Mouse (Mus musculus) limb, embryonic 14.5 days (tissue): ENCODE data around the gene Tmem95. TPM values are rescaled to one million over a fixed set of nuclear protein-coding genes. Genes with fewer than 3 reads are reported as not detected.

Experiments
- ATAC-seq: fragments of 200-750 bp; cut with Nextera tagmentation; 2 replicates; pipeline ENCODE4 v1.8.0; 2017; ENCODE audit warnings: low read depth, moderate number of reproducible peaks, moderate TSS enrichment; ENCODE audit not compliant: low FRiP score
- DNase-seq: peaks from one replicate; pipeline ENCODE4 v3.0.0-alpha.2; 2015; ENCODE audit warnings: low spot score
- H3K27ac ChIP-seq: fragments of 300-500 bp; sonication (generic); replicated peaks from 2 replicates; pipeline ENCODE4 v1.5.1; 2014; ENCODE audit warnings: low read depth, mild to moderate bottlenecking, low read length, moderate library complexity, mixed read lengths
- H3K27me3 ChIP-seq: fragments of 300-500 bp; sonication (generic); 2 replicates; pipeline ENCODE4 v1.6.1; 2014; ENCODE audit warnings: low read length, mixed read lengths; ENCODE audit not compliant: control insufficient read depth, insufficient read depth
- H3K36me3 ChIP-seq: fragments of 300-500 bp; sonication (generic); 2 replicates; pipeline ENCODE4 v1.6.1; 2014; ENCODE audit warnings: mild to moderate bottlenecking, low read length, moderate library complexity, mixed read lengths; ENCODE audit not compliant: control insufficient read depth, insufficient read depth
- H3K4me1 ChIP-seq: fragments of 300-500 bp; sonication (generic); 2 replicates; pipeline ENCODE4 v1.6.1; 2014; ENCODE audit warnings: antibody characterized with exemption, low read length, mixed read lengths; ENCODE audit not compliant: control insufficient read depth, insufficient read depth
- H3K4me2 ChIP-seq: fragments of 300-500 bp; sonication (generic); replicated peaks from 2 replicates; pipeline ENCODE4 v1.6.1; 2014; ENCODE audit warnings: low read depth, mild to moderate bottlenecking, low read length, moderate library complexity; ENCODE audit not compliant: severe bottlenecking
- H3K4me3 ChIP-seq: fragments of 300-500 bp; sonication (generic); replicated peaks from 2 replicates; pipeline ENCODE4 v1.5.1; 2014; ENCODE audit warnings: low read length
- H3K9ac ChIP-seq: fragments of 300-500 bp; sonication (generic); 2 replicates; pipeline ENCODE4 v1.6.1; 2014; ENCODE audit warnings: mild to moderate bottlenecking, low read depth, low read length, moderate library complexity; ENCODE audit not compliant: severe bottlenecking
- H3K9me3 ChIP-seq: fragments of 300-500 bp; sonication (generic); 2 replicates; pipeline ENCODE4 v1.6.1; 2016; ENCODE audit warnings: low read length; ENCODE audit not compliant: control insufficient read depth
- POLR2A ChIP-seq: fragments of 200-500 bp; IDR thresholded peaks from 2 replicates; pipeline ENCODE4 v1.8.0; 2012; ENCODE audit warnings: inconsistent platforms, mild to moderate bottlenecking, moderate library complexity, borderline replicate concordance; ENCODE audit not compliant: insufficient read depth, insufficient read length; ENCODE audit errors: extremely low read depth
- WGBS: fragments of 180-500 bp; shearing (Covaris S2); extraction: QIAGEN DNeasy Blood & Tissue Kit; methylation state at CpG from one replicate; pipeline ENCODE4 v1.1.7; 2014; 5-methylcytosine and 5-hydroxymethylcytosine counted together
- polyA plus RNA-seq, 2 experiments: library from polyadenylated mRNA; depleted of rRNA in 1 of 2; stranded (reverse) in 1 of 2; unstranded in 1 of 2; fragments of >200 nt; fragmentation: Nextera tagmentation in 1 of 2; extraction: Ambion mirVana in 1 of 2; gene quantifications; 2 replicates each; pipeline versions ENCODE4 v1.2.1 to v1.2.3; 2012 to 2014

Tmem95 gene
- not detected in 2 replicates for polyA plus RNA-seq (2012; rRNA removed)
- polyA plus RNA-seq (2014; fragmentation: Nextera tagmentation; extraction: Ambion mirVana), result not detected in 2 replicates

DNA sequence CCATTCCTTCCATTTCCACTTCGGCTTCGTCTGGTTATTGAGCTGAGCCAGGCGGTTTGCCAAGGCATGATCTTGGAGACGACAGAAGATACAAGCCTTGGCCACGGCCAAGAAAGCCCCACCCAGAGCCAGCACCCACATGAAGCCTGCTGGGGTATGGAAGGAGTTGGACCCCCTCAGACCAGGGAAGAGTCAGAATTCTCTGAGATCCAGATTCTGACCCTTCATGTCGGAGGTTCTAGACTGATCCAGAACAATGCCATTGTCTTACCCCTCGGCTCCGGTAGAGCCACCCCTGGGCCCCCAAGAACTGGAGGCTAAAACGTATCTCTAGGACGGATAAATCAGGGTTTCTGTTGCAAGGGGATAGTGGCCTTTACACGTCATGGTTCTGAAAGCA is at the start of gene Tmem95:
Tmem95 (minus strand) TSS at position 141 of the 400 bp plus-strand sequence.
- DNase-seq (no peak), ATAC-seq (no peak)
- TF ChIP-seq POLR2A, result no peak
- H3K4me1 ChIP-seq, result peaks cover 26% of the 10 kb centered on the region
- no peak within 1 kb of the TSS for H3K27ac ChIP-seq
- no peaks in the 10 kb centered on the region for H3K36me3 ChIP-seq
- 90% methylated on average over 11 of the region's 11 CpGs for WGBS
- H3K4me2 ChIP-seq, result peak within 1 kb of the TSS; percentile 27; the same call in 1 of the 2 replicates
- peak within 1 kb of the TSS; percentile 34 for H3K9ac ChIP-seq
- H3K4me3 ChIP-seq, result peak within 1 kb of the TSS; percentile 19
- no peaks in the 10 kb centered on the region for H3K9me3 ChIP-seq
- H3K27me3 ChIP-seq, result no peaks in the 10 kb centered on the region

DNA sequence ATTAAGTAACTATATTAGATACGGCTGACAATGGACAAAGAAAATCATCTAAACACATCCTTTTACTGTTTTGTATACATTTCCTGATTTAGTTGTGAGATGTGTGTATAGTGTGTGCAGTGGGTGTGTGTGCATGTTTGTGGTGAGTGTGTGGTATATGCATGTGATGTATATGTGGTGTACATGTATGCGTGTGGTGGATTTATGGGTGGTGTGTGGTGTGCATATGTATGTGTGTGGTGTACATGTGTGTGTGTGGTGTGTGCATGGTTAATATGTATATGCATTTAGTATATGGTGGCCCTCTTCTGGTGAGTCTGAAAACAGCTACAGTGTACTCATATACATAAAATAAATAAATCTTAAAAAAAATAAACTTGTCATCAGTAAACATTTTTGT is 49.7 kb upstream of the Tmem95 start:
- Histone ChIP-seq H3K9ac (no peak overlapping the region), H3K9me3 (no peaks in the 10 kb centered on the region), H3K27ac (no peak overlapping the region), H3K27me3 (no peaks in the 10 kb centered on the region), H3K36me3 (no peaks in the 10 kb centered on the region), H3K4me2 (no peak overlapping the region), H3K4me1 (peaks cover 4% of the 10 kb centered on the region; the same call in 1 of the 2 replicates), H3K4me3 (no peak overlapping the region)
- ATAC-seq (no peak), DNase-seq (no peak)
- no peak for TF ChIP-seq POLR2A
- WGBS, result 99% methylated on average over 2 of the region's 2 CpGs

DNA sequence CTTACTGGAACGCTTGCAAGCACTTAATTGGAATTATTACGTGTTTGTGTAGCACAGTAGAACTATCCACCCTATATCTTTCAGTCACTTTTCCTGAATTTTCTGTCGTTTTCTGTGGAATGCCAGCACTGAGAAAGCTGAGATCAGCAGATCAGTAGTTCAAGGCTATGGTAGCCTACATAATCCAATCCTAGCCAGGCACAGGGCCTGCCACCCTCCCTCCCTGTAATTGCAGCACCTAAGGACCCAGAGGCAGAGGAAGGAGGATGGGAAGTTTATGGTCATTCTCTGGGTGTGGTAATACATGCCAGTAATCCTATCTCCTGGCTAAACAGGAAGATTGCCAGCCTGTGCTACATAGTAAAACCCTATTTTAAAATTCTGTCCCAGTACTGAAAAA is 45.0 kb upstream of the Tmem95 start:
- H3K4me1 ChIP-seq, result peaks cover 12% of the 10 kb centered on the region
- H3K27me3 ChIP-seq, result no peaks in the 10 kb centered on the region
- H3K27ac ChIP-seq, result 0 out of 2 replicates have a peak overlapping the region, but pooled peaks have one; percentile 97
- H3K9ac ChIP-seq, result no peak overlapping the region
- no peak for DNase-seq
- no peak overlapping the region for H3K4me2 ChIP-seq
- H3K9me3 ChIP-seq, result no peaks in the 10 kb centered on the region
- no peak for ATAC-seq
- no peak overlapping the region; the same call in 1 of the 2 replicates for H3K4me3 ChIP-seq
- whole genome bisulfite sequencing, result 64% methylated on average over 3 of the region's 3 CpGs
- no peak for TF ChIP-seq POLR2A
- H3K36me3 ChIP-seq, result peaks cover 13% of the 10 kb centered on the region

- Histone ChIP-seq H3K9ac (peak overlapping the region; percentile 44), H3K4me1 (peaks cover 12% of the 10 kb centered on the region), H3K36me3 (peaks cover 19% of the 10 kb centered on the region), H3K4me2 (peak overlapping the region; percentile 72), H3K9me3 (no peaks in the 10 kb centered on the region), H3K4me3 (peak overlapping the region; percentile 97), H3K27me3 (no peaks in the 10 kb centered on the region), H3K27ac (peak overlapping the region; percentile 97)
- ATAC-seq (no peak), DNase-seq (peak; percentile 34)
- TF ChIP-seq POLR2A, result no peak
- WGBS, result 1% methylated on average over 12 of the region's 12 CpGs
Observed at GRCm38 (mm10) chr11:69922012-69922756, 44.4 kb upstream of the Tmem95 start.

GRCm38 (mm10) chr11:69921114-69922011 is 43.5 kb upstream of the Tmem95 start, which contains the start of gene Eif5a:
Gene Eif5a, minus strand, starts transcription at chr11:69921958.
- DNase-seq (peak; percentile 100), ATAC-seq (peak; percentile 95)
- H3K27ac ChIP-seq, result peak within 1 kb of the TSS; percentile 97
- H3K36me3 ChIP-seq, result peaks cover 27% of the 10 kb centered on the region
- under 1% methylated on average over 68 of the region's 78 CpGs for WGBS
- peak within 1 kb of the TSS; percentile 93 for H3K9ac ChIP-seq
- no peaks in the 10 kb centered on the region for H3K27me3 ChIP-seq
- H3K4me3 ChIP-seq, result peak within 1 kb of the TSS; percentile 97
- H3K9me3 ChIP-seq, result no peaks in the 10 kb centered on the region
- H3K4me1 ChIP-seq, result peaks cover 12% of the 10 kb centered on the region
- H3K4me2 ChIP-seq, result peak within 1 kb of the TSS; percentile 88
- TF ChIP-seq POLR2A, result peak; percentile 90; the same call in 1 of the 2 replicates
